Mouse (Mus musculus) embryo, embryonic 11.5 days (tissue): ENCODE measurements around the gene Atp2a2.

Experiments used
- DNase-seq: peaks from one replicate; pipeline ENCODE4 v3.0.0-alpha.2; 2012; ENCODE audit warnings: low read depth, low spot score

The Atp2a2 gene

DNA sequence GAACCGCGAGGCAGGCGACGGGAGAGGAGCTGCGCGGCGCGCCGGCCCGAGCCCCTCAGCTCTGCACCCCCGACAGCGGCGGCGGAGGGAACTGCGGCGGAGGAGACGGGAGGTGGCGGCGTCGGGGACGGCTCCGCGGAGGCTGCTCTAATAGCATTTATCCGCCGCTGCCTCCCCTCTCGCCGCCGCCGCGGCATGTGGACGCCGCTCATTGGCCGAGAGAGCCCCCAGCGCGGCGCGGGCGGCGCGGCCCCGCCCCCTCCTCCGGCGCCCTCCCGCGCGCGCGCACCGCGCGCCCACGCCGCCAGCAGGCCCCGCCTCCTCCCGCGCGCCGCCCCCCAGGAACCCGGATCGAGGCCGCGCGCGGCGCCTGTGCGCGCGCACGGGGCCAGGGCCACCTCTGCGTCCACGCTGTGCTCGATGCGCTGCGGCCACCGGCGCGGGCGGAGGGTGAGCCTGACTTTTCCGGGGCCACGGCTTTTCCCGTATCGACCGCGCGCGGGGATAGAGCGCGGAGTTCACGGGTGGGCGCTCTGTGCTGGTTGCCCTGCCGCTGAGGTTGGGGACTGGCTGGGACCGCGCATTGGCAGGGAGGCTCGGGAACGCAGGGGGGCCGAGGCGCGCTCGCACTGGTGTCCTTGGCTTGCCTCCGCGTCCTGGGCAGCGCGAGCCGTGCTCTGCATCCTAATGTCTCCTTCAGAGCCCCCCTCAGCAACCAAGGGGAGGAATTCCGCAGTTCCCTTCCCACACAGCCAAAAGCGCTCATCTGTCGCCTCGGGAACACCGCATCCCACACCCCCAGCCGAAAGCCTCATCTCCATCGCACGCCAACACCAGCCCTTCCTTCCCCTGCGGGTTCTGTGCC is at the start of gene Atp2a2:
Gene Atp2a2, minus strand, starts transcription at position 149 of the 865 bp plus-strand sequence.
- DNase-seq, result peak; percentile 89

DNA sequence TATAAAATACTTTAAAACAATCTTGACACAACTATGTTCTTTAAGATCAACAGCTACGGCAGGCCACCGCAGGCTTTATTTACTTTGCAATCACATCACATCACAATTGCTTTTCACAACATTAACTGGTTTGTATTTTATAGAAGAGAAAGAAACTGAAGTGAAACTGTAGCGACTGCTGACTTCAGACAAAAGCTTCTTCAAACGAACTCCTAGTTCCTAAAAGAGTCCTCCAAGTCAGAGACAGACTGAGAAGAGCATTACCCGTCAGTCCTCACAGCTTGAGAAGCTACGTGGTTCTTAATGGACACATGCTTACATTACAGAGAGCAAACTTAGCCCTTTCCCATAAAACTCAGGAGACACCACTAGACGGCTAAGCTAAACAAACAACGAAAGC is 48.4 kb upstream of the Atp2a2 start:
- DNase-seq, result no peak

DNA sequence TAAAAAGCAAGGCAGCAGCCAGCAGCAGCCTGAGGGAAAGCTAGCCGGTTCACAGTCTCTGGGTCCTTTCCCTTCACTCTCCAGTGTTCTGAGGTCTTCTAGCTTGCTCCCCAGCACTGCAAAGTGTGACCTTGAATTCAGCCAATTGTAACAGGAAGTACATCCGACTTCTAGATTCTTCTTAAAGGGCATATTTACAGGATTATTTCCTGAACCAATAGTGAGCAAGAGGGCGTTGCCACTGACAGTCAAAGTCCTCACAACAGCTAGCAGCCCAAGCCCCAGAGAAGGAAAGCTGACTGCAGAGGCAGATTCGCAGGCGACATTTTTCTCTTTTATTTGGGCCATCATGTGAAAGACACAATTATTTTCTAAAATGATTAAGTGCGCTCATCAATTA is 46.6 kb upstream of the Atp2a2 start:
- no peak for DNase-seq

DNA sequence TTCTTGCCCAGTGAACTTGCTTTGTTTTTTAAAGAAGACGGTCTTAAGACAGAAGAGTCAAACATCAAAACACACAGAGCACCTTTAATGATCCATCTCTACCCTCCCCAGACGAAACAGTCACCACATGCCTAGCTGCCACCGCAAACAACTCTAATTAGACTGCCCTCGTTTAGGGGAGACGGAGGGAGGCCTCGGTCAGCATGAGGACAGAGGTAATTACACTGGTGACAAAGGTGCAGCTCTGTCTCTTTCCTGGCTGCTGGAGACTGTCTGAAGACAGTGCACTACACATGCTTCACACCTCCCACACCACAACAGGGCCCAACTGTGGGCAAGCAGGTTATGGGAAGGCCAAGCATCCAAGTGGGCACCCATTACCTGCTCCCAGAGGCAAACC is 45.8 kb upstream of the Atp2a2 start:
- no peak for DNase-seq

DNA sequence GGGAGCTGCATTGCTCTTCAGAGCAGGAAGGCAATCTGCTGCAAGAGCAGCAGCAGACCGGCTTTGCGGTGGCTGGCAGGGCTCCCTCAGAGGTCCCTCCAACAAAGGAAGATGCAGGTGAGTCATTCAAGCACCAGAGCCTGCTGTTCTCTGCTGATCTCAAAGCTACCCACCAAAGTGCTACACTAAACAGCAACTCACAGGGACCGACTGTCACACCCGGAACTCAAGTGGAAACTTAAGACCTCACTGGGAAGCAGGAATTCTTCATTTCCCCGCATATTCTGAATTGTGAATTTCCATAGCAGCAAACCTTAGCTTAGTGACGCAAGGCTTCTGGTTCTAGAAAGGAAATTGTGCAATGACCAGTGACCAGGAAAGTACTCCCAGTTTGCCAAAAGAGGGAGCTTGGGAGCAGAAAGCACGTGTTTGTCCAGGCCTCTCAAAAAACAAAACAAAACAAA is 45.3 kb upstream of the Atp2a2 start:
- no peak for DNase-seq

DNA sequence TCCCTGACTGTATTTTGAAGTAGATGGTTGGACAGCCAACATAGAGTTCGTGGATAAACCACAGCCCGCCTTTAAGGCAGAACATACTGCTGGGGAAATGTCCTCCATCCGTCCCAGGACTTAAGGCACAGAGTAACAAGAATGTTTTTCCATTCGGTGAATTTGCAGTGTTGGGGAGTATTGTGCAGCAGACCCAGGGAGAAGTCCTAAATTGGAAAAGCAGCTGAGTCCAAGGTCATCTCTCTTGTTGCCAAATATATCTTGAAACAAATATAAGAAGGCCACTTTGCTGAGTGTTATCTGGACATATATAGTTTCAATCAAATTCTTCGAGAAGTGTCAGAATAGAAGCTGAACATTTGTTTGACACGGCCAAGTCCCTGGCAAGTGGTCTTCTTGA is 41.4 kb upstream of the Atp2a2 start:
- DNase-seq, result no peak

DNA sequence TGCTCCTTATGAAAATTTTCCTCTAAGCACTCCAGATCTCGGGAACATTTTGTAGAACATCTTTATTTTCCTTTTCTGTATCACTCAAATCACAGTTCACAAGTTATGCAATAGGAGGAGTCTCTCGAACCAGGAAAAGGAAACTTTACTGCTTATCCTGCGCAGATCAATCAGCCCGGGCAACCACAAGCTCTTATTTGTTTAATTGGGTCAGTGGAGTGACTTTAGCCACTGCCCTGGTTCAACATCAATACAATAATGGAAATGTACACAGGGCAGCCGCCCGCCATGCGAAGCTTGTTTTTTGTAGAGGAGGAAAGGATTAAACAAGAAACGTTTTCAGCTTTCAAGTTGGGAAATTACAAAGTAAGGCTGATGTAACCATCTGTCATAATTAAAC is 39.8 kb upstream of the Atp2a2 start:
- no peak for DNase-seq

DNA sequence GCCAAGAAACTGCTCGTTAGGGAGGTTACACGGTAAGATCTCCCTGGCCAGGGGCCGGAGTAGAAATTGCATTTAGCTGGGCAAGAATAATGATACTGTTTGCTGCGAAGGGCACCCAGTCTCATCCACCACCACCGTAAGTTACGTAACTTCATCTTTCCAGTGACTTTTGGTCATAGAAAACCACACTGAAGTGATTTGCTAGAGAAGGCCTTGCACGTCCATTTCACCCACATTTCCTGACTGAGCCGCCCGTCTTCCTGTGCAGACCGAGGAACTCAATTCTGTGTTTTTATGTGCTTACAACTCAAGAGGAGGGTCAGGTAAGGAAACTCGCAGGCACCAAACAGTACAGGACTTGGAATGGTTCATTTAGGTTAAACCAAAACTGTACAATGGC is 36.1 kb upstream of the Atp2a2 start:
- DNase-seq, result no peak

DNA sequence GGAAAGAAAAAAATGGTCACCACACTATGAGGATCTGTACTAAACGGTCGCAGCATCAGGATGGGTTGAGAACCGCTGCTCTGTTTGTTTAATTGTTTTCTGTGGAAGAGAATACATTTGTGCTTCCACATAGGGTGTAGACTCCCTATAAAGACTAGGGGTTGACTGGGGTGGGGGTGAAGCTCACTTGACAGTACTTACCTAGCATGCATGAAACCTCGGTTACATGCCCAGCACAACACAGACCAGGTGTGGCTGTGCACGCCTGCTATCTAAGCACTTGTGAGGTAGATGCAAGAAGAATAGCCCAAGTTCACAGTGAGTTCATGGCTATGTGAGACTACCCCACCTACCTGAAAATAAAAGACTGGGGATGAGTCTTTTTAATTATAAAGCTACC is 35.6 kb upstream of the Atp2a2 start:
- no peak for DNase-seq

DNA sequence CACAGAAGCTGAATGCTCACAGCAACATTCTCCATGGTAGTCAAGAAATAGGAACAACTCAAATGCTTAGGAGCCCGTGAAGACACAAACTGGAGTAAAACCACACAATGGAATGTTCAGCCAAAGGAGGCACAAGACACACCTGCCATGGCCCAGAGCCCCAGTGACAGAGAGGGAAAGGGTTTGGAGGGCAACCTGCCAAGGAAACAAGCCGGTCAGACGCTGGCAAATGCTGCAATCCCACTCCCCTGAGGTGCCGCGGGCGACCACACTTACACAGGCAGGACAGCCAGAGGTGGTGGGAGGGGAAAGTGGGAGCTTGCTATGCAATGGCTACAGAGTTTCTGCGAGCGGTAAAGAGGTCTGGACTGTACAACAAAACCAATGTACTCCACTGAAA is 31.9 kb upstream of the Atp2a2 start:
- no peak for DNase-seq

DNA sequence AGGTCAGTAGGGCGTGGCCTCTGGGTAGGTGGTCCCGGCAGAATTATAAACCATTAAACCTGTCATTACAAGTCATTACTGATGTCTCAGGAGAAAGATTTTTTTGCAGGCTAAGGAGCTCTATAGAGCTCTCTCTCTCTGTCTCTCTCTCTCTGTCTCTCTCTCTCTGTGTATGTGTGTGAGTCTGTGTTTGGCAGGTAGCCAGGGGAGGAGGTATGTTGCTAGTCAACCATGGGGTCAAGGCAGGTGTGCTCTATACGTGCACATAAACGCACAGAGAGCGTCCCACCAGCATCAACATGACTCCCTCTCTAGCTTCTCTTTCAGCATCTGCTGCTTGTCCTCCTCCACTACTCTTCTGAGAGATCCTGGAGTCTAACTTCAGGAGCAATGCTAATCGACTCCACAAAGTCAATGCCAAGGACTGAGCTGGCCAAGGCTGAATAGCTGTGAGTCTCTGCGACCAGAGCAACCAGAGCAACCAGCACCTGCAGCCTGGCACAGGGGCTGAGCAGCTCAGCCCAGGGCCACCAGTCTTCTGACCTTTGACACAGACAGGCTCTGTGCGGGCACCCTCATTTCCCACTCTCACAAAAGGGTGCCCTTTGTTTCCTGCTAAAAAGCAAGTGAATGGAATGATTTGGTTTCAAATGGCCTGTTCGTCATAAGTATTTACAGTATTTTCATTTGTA is 28.0 kb upstream of the Atp2a2 start:
- DNase-seq, result no peak

DNA sequence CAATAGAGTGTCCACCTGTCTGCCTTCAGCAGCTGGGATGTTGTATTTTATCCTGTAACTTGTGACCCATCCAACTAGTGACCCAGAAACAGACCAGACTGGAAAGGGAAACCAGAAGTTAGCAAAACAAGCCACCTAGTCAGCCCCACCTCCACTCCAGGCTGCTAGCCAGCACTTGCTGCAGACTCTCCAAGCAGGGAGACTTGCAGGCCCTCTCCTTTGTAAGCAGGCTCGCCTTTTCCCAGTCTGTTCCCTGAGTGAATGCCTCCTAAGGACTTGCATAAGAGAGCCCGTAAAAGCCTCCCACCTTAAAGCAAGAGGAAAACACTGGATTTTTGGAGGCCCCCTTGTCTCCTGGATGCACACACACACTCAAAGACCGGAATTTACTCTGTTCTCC is 27.3 kb upstream of the Atp2a2 start:
- no peak for DNase-seq

DNA sequence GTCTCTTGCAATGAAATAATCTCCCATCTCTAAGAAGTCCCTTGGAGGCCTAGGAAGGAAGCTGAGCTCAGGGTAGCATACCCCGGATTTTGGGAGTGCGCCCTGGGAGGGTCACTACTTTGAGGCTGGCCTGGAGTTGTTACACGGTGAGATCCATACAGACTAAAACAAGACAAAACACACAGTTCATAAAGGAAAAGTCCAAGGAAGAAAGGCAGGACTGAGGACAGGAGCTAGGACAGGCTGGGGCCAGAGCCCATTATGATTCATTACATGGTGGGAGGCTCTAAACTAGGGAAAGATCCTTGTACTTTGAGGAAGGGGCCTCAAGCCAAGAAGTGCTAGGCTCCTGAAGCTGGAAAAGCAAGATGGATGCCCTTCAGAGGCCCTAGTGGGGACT is 26.6 kb upstream of the Atp2a2 start:
- DNase-seq, result no peak

DNA sequence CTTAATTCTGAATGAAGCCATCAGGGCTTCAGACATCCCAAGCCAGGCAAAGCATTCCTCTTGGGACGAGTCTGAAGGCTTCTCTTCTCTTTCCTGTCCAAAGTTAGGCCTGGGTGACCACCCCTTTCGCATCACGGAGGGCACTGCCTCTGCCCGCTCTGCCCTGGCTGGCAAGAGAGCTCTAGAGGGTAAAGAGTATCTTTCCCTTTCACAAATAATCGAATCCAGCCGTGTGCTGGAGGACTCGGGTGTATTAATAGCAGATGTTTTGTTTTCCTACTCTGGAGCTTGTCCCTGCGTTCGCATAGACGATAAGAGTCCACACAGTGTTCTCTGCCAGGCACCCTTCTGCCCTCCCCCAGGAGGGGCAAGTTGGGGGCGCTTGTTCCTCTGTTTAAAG is 25.7 kb upstream of the Atp2a2 start:
- DNase-seq, result no peak

DNA sequence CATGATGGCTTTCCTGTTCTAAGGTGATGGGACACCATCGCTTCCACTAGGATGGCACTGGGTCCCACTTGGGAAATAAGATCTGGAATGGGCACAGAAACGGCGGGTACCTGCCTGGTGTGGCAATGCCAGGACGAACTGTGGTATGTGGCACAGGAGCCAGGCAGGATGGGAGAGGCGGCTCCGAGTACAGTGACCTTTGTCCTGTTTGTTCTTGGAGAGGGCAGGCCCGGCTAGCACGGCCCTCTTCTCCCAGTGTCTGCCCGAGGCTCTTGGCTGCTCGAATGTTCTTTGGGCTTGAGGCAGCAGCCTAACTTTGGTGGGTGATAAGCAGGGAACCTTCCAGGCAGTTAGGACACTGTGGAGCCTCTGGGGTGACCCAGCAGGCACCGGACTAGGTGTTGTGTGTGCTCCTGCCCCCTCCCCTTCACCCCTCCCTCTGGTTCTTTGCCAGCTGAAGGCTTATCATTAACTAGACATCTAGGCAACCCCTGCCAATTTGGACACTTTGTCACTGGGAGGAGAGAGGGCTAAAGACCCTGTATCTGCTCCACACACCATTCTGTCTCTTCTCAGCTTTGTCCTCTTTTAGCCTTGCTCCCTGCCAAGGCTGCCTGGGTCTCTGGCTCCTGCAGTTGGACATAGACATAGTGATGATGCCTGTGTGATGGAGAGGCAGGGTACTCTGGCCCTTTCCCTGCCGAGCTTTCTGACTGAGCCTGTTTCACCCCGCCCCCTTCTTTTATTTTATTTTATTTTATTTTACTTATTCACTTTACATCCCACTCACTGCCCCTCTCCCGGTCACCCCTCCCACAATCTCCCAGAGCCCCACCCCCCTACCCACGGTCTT is 25.1 kb upstream of the Atp2a2 start:
- DNase-seq, result no peak

DNA sequence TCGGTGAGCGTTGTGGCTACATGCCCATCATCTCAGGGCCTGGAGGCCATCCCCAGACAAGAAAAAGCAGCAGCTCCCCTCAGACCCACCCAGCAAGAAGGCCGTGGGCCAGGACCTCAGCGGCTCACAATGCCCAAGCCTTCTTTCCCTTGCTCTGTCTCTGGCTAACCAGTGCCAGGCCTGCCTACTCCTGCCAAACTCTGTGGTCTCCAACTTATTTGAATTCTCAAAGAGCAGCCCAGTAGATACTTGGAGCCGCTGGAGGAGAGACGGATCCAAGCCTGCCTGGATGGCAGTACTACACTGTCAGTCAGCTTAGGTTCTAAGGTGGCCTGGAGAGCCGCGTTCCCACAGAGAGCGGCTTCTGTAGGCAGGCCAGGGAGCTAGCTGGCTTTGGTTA is 24.4 kb upstream of the Atp2a2 start:
- DNase-seq, result no peak

DNA sequence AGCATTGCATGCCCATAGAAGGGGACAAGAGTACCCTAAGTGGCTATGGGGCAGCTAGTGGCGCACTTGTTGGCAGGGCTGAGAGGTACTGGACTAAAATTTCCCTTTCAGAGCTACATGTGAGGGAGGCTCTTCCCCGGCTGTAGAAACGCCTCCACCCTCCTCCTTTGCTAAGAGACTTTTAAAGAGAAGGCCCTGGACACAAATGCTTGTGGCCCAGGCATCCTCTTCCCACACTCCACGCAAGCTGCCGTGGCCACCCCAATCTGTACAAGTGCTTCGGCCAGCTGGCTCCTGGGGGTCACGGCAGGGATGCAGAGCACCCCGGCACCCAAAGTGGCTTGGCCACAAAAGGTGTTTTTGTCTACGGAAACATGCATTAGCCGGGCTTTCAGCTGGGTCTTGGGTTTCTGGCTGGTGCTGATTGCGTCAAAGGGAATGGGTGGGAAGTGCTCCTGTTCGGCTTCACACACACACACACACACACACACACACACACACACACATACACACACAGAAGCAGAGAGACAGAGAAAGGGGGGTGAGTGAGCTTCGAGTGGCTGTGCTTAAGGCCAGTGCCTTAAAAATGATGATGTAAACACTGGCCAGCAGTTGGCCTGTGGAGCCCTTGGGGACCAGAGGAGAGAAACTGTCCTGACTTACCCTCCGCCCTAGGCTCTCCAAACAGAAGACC is 23.4 kb upstream of the Atp2a2 start:
- DNase-seq, result no peak

DNA sequence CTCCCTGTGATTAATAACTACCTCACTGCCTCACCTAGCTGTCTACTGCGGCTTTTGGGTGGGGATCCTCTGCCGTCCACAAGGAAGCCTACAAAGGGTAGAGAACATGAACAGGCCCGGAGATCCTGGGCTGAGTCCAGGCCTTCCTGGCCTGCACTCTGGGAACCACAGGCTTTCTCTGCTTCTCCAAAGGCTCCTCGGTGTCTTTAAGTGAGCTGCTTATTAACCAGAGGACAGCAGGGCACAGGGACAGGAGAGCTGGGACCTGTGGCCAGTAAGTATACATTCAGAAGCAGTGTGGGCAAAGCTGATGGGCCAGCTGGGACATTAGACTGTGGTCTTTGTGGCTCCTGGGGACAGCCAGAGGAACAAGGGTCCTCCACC is 22.8 kb upstream of the Atp2a2 start:
- DNase-seq, result no peak

DNA sequence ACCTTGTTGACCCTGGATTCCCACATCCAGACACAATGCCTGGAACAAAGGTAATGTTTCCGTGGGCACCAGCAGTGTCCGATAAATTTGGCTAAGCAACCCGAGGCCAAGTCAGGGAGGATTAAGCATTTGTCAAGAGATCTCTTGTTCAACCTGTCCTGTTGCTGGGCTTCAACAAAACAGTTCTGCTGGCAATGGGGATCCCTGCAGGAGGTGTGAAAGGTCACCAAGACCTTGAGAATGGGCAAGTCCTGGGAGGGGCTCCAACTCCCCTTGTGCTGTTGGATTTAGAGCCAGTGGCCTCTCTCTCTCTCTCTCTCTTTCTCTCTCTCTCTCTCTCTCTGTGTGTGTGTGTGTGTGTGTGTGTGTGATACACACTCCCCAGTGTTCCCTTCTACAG is 22.2 kb upstream of the Atp2a2 start:
- DNase-seq, result no peak

DNA sequence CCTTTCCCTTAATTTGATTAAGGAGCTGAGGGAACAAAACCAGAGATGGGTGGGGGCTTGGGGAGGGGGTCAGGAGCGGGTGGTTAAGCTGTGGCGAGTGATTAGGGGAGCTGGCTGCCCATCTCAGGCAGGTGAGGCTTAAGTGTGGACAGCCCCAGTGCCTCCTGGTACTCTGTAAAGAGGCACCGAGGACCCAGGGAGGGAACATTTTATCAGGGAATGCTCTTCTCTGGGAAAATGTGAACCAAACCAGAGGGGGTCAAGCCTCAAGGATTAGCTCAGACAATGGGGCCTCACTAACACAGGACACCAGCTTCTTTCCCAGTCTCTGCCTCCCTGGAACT is 19.1 kb upstream of the Atp2a2 start:
- no peak for DNase-seq

DNA sequence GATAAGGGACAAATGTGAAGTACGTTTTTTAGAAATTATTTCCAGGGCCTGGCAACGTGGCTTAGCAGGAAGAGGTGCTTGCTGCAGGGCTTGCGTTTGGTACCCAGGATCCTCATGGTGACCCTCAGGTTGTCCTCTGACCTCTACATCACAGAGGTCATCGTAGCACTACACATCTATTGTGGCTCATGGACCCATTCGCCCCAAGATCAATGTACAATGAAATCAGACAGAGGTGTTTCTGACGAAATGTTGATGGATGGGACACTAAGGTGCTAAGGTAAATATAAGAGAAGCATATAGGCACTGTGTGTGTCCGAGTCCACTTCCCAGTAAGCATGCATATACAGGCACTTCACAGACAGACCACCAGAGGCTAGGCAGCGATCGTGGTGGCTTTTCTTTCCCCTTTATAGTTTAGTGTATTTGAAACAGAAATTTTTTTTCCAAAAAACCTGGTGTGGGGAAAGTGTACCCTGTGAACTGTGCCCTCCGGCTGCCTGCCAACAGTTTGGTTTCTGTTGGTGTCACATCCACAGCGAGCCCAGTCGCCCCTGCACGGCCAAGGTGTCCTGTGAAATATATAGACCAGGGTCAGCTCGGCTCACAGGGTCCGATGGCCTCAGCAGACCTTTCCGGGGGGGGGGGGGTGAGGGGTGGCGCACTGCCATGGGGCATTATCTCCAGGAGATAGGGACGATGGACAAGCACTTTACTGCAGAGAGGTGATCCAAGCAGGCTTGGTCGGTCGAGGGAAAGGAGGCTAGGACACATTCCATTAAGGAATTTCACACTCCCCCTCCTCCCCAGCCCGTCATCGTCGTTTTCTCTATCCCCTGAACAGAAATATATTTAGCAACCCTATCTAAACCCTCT is 18.5 kb upstream of the Atp2a2 start:
- no peak for DNase-seq
